Mouse (Mus musculus) skeletal muscle tissue, adult 2 months (tissue): ENCODE measurements at regions not wholly inside any gene's neighbourhood (a gene's known extent, or its start where the extent isn't known, plus 50 kb on each side); places are given as distances from the start of the nearest gene placed in this dataset.

Experiments used
- DNase-seq: peaks from one replicate; pipeline ENCODE4 v3.0.0-alpha.2; 2012; ENCODE audit warnings: low read depth, low spot score

DNA sequence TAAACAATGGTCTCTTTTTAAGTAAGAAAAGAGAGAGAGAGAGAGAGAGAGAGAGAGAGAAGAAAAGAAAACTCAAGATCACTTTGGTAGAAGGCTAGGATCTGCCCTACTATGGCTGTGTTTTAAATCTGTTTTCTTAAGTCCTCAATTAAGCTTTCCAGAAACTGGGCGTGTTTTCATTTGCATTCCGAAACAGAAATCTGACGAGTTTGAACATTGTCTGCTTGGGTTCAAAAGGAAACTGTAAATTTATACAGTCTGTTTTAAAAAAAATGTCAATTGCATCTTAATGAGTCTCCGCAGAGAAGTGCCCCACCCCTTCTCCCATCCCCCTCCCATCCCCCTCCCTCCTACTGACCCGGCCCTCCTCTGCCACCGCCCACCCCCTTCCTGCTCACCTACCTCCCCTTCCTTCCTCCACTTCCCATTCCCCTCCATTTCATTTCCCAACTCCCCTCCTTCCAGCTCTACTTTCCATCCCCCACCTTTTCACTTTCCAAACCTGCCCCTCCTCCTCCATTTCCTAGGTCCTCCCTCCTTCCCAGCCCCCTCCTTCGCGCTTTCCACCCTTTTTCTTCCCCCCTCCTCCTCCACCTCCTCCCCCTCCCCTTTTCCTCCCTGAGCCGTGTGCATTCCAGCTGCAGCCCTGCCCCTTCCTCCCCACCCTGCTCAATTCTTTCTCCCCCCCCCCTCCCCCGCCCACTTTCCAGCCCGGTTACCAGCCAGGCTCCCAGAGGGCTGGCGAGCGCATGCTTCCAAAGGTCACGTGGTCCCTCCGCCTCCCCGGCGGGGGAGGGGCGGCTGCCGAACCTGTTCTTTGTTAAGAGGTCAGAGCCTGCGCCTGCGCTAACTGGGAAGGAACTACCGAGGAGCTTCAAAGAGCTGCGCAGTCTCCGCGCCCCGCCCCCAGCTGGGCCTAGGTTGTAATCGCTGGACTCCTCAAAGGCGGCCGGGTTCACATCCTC is 77.7 kb upstream of the Tbl1x start:
- peak; percentile 93 for DNase-seq

DNA sequence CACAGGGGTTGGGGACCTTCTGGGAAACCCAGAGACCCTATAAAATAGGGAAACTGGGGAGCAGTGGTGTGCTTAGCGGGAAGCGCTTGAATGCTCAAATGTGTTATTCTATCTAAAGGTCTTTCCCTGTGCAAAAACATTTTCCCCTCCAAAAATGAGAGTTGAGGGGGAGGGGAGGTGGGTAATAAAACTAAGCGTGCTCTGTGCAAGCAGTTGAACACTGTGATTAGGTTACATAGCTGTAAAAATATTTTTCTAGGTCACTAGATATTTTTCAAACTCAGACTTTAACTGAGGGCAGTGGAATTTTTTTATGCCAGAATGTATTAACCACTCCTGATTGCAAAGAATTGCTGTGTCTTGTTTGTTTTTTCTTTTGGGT is 77.0 kb upstream of the Tbl1x start:
- DNase-seq = no peak

- DNase-seq = no peak
These were observed 66.8 kb upstream of the Tbl1x start for GRCm38 (mm10) chrX:77443852-77444492.

DNA sequence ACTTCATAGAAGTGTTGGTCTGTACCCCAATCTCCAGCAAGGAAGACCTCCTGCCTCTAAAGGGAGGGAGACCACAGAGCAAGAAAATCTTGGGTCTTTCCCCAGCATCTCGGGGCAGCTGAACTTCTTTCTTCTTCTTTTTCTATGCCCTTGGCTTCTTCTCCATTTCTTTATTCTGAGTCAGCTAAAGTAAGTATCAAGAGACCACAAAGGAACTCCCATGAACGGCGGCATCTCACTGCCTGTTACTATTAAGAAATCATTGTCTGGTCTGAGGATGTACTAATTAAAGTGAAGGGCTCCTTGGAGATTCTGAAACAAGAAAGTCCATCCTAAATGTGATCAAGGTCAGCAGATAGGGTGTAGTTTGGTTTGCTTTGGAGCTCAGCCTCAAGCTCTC is 64.1 kb upstream of the Tbl1x start:
- DNase-seq = no peak

GRCm38 (mm10) chrX:77451977-77452675 is 58.7 kb upstream of the Tbl1x start:
- DNase-seq = no peak
